Mouse (Mus musculus): ENCODE results near the gene Hes1.

Gene Hes1

GRCm38 (mm10) chr16:30055361-30055889 is 8.8 kb upstream of the Hes1 start:
- H3K36me3 ChIP-seq (ENCODE audit: insufficient read depth, low read length): no peaks in the 10 kb centered on the region
- no peaks in the 10 kb centered on the region for H3K27me3 ChIP-seq (ENCODE audit: insufficient read depth, low read length)
- 0 out of 2 replicates have a peak overlapping the region, but pooled peaks have one; percentile 8 for H3K4me3 ChIP-seq (replicated peaks; ENCODE audit: low read length)
- H3K9me3 ChIP-seq (ENCODE audit: low read length): no peaks in the 10 kb centered on the region
- peak; percentile 65; the same call in 1 of the 2 replicates for TF ChIP-seq NANOG (IDR thresholded peaks at IDR 0.05; ENCODE audit: borderline replicate concordance, low read length)
- TF ChIP-seq POU5F1 (IDR thresholded peaks at IDR 0.05; ENCODE audit: borderline replicate concordance, low read length): no peak
- H3K4me1 ChIP-seq (replicated peaks; ENCODE audit: low read depth, low read length): peaks cover 60% of the 10 kb centered on the region

- H3K4me3 ChIP-seq (replicated peaks; ENCODE audit: low read length): 0 out of 2 replicates have a peak overlapping the region, but pooled peaks have one; percentile 8
Measured at GRCm38 (mm10) chr16:30055927-30056326, 8.3 kb upstream of the Hes1 start.

GRCm38 (mm10) chr16:30056906-30057305 is 7.3 kb upstream of the Hes1 start:
- Histone ChIP-seq H3K36me3 (ENCODE audit: insufficient read depth, low read length) (no peaks in the 10 kb centered on the region), H3K4me1 (replicated peaks; ENCODE audit: low read depth, low read length) (peaks cover 71% of the 10 kb centered on the region), H3K4me3 (replicated peaks; ENCODE audit: low read length) (no peak overlapping the region), H3K27me3 (ENCODE audit: insufficient read depth, low read length) (no peaks in the 10 kb centered on the region), H3K9me3 (ENCODE audit: low read length) (no peaks in the 10 kb centered on the region)
- TF ChIP-seq CTCF (conservative IDR thresholded peaks at IDR 0.05; ENCODE audit: low read length) (no peak), NANOG (IDR thresholded peaks at IDR 0.05; ENCODE audit: borderline replicate concordance, low read length) (no peak), POU5F1 (IDR thresholded peaks at IDR 0.05; ENCODE audit: borderline replicate concordance, low read length) (no peak)

More at GRCm38 (mm10) chr16:30055927-30056326, 8.3 kb upstream of the Hes1 start:
- no peaks in the 10 kb centered on the region for H3K36me3 ChIP-seq (ENCODE audit: insufficient read depth, low read length)
- H3K9me3 ChIP-seq (ENCODE audit: low read length): no peaks in the 10 kb centered on the region
- H3K27me3 ChIP-seq (ENCODE audit: insufficient read depth, low read length): no peaks in the 10 kb centered on the region
- TF ChIP-seq CTCF (conservative IDR thresholded peaks at IDR 0.05; ENCODE audit: low read length): no peak
- no peak for TF ChIP-seq NANOG (IDR thresholded peaks at IDR 0.05; ENCODE audit: borderline replicate concordance, low read length)
- no peak for TF ChIP-seq POU5F1 (IDR thresholded peaks at IDR 0.05; ENCODE audit: borderline replicate concordance, low read length)
- H3K4me1 ChIP-seq (replicated peaks; ENCODE audit: low read depth, low read length): peaks cover 64% of the 10 kb centered on the region

- peak overlapping the region; percentile 30 for H3K4me3 ChIP-seq (replicated peaks; ENCODE audit: low read length)
- H3K27me3 ChIP-seq (ENCODE audit: insufficient read depth, low read length): no peaks in the 10 kb centered on the region
- TF ChIP-seq NANOG (IDR thresholded peaks at IDR 0.05; ENCODE audit: borderline replicate concordance, low read length): no peak
- no peaks in the 10 kb centered on the region for H3K9me3 ChIP-seq (ENCODE audit: low read length)
- no peaks in the 10 kb centered on the region for H3K36me3 ChIP-seq (ENCODE audit: insufficient read depth, low read length)
- peaks cover 73% of the 10 kb centered on the region for H3K4me1 ChIP-seq (replicated peaks; ENCODE audit: low read depth, low read length)
Measured at GRCm38 (mm10) chr16:30058974-30059717, 5.0 kb upstream of the Hes1 start.

GRCm38 (mm10) chr16:30060412-30060811 is 3.8 kb upstream of the Hes1 start:
- Histone ChIP-seq H3K36me3 (ENCODE audit: insufficient read depth, low read length) (no peaks in the 10 kb centered on the region), H3K4me1 (replicated peaks; ENCODE audit: low read depth, low read length) (peaks cover 75% of the 10 kb centered on the region), H3K9me3 (ENCODE audit: low read length) (no peaks in the 10 kb centered on the region), H3K27me3 (ENCODE audit: insufficient read depth, low read length) (no peaks in the 10 kb centered on the region), H3K4me3 (replicated peaks; ENCODE audit: low read length) (0 out of 2 replicates have a peak overlapping the region, but pooled peaks have one; percentile 32)
- TF ChIP-seq POU5F1 (IDR thresholded peaks at IDR 0.05; ENCODE audit: borderline replicate concordance, low read length): no peak
- TF ChIP-seq NANOG (IDR thresholded peaks at IDR 0.05; ENCODE audit: borderline replicate concordance, low read length): no peak
- no peak for TF ChIP-seq CTCF (conservative IDR thresholded peaks at IDR 0.05; ENCODE audit: low read length)

DNA sequence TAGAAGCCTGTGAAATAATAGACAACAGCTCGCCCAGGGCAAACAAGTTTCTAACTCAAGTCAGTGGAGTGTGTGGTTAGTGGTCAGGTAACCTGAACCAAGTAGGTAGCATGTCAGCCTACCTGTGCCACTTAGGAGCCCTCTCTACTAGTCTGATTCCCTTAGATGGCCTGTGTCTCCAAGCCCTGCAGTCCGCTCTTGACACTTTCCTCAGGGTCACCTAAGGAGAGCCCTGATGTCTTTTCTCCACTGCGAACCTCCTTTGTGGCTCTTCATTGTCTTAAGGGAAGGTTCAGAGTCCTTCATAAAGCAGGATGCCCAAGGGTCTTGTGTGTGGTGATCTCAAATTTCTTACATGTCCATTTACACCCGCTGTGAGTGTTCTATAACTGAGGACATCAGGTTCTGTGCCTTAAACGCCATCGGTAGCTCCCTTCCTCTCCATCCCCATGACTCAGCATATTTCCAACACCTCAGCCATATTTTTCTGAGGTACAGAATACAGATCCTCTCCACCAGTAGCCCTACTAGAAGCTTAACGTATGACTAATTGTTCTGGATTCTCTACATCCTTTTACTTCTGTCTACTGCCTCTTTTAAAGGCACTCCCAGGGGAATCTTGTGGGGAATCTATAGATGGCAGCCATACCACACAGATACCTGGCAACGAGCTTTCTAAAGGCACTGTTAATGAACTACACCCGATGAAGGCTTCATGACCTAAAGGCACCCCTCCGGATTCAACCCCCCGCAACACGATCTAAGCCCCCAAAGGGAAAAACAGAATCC is 1.7 kb upstream of the Hes1 start:
- Histone ChIP-seq H3K36me3 (ENCODE audit: insufficient read depth, low read length) (peaks cover 4% of the 10 kb centered on the region; the same call in 1 of the 2 replicates), H3K4me1 (replicated peaks; ENCODE audit: low read depth, low read length) (peaks cover 74% of the 10 kb centered on the region), H3K4me3 (replicated peaks; ENCODE audit: low read length) (peak overlapping the region; percentile 84), H3K9me3 (ENCODE audit: low read length) (no peaks in the 10 kb centered on the region), H3K27me3 (ENCODE audit: insufficient read depth, low read length) (no peaks in the 10 kb centered on the region)
- TF ChIP-seq CTCF (conservative IDR thresholded peaks at IDR 0.05; ENCODE audit: low read length) (no peak), POU5F1 (IDR thresholded peaks at IDR 0.05; ENCODE audit: borderline replicate concordance, low read length) (no peak), NANOG (IDR thresholded peaks at IDR 0.05; ENCODE audit: borderline replicate concordance, low read length) (no peak)

DNA sequence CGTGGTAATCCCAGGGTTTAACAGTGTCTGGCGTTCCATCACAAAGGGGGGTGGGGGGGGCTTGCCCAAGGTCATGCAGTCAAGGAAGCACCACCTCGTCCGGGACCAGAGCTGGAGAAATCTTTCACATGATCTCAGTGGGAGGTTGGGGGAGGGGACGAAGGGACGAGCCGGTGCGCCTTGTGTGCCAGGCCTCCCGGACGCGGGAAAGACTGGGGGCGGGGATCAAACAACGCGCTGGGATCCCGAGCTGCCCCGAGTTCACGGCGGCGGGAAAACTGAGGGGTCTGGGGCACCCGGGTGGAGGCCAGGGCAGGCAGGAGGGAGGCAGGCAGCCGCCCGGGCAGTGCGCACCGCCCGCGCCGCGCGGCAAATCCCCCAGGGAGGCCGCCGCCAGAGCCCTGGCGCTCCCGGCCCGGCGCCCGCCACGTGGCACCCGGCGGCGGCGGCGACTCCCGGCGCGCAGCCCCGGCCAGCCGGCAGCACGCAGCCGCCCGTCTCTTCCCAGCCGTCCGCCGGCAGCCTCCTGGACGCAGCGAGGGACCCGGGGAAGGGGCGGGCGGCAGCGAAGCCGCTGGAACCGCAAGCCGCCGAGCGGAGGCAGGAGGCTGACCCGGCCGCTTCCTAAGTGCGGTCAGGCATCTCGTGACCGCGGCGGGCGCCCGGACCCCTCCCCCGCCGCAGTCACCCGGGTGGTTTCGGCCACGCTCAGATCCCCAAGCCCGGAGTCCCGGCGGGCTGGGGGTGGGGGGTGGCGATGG is 883 bp upstream of the Hes1 start:
- H3K4me1 ChIP-seq (replicated peaks; ENCODE audit: low read depth, low read length): peaks cover 74% of the 10 kb centered on the region
- no peaks in the 10 kb centered on the region for H3K9me3 ChIP-seq (ENCODE audit: low read length)
- peak overlapping the region; percentile 84 for H3K4me3 ChIP-seq (replicated peaks; ENCODE audit: low read length)
- H3K27me3 ChIP-seq (ENCODE audit: insufficient read depth, low read length): peaks cover 4% of the 10 kb centered on the region; the same call in 1 of the 2 replicates
- peaks cover 11% of the 10 kb centered on the region for H3K36me3 ChIP-seq (ENCODE audit: insufficient read depth, low read length)
- TF ChIP-seq NANOG (IDR thresholded peaks at IDR 0.05; ENCODE audit: borderline replicate concordance, low read length) (peak; percentile 11; the same call in 1 of the 2 replicates), POU5F1 (IDR thresholded peaks at IDR 0.05; ENCODE audit: borderline replicate concordance, low read length) (no peak), CTCF (conservative IDR thresholded peaks at IDR 0.05; ENCODE audit: low read length) (no peak)

DNA sequence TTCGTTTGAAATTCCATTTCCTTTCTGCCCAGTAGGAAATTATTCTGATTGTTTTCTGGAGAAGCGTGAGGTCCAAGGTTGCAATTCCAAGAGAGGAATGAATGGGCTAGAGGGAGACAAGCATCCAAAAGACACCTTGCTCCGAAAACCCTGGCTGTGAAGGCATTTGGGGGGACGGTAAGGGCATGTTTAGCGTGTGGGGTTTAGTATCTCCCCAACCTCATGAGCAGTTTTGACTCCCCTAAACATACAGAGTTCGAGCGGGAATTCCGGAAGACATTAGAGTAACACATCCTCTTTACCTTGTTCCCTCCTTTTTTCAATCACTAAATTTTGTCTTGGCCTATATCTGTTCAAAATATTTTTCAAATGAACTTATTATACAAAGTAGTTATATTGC is 429 bp downstream of the Hes1 start:
- Histone ChIP-seq H3K36me3 (ENCODE audit: insufficient read depth, low read length) (peaks cover 11% of the 10 kb centered on the region), H3K4me3 (replicated peaks; ENCODE audit: low read length) (peak overlapping the region; percentile 84), H3K27me3 (ENCODE audit: insufficient read depth, low read length) (peaks cover 4% of the 10 kb centered on the region; the same call in 1 of the 2 replicates), H3K9me3 (ENCODE audit: low read length) (no peaks in the 10 kb centered on the region), H3K4me1 (replicated peaks; ENCODE audit: low read depth, low read length) (peaks cover 72% of the 10 kb centered on the region)
- no peak for TF ChIP-seq POU5F1 (IDR thresholded peaks at IDR 0.05; ENCODE audit: borderline replicate concordance, low read length)
- TF ChIP-seq NANOG (IDR thresholded peaks at IDR 0.05; ENCODE audit: borderline replicate concordance, low read length): no peak
- no peak for TF ChIP-seq CTCF (conservative IDR thresholded peaks at IDR 0.05; ENCODE audit: low read length)
